Mouse (Mus musculus): ENCODE results near the gene Cd3e. TPM values are rescaled to one million over a fixed set of nuclear protein-coding genes. Genes with fewer than 3 reads are reported as not detected.

Cd3e gene
- polyA plus RNA-seq, 1 experiment from 2014 or later, result not detected

Other genes starting within 250 kb of the Cd3e start
- 191 and 213 TPM in 2 replicates for gene Arcn1, start 241.8 kb downstream of the Cd3e start, polyA plus RNA-seq (2014; fragmentation: Nextera tagmentation; extraction: Ambion mirVana)
- 141 and 149 TPM in 2 replicates for gene Ift46, start 241.7 kb downstream of the Cd3e start, polyA plus RNA-seq (2014; fragmentation: Nextera tagmentation; extraction: Ambion mirVana)
- gene Tmem25, start 210.3 kb downstream of the Cd3e start, polyA plus RNA-seq (2014; fragmentation: Nextera tagmentation; extraction: Ambion mirVana), result 2.1 and 2.7 TPM in 2 replicates
- gene Ttc36, start 206.6 kb downstream of the Cd3e start, polyA plus RNA-seq (2014; fragmentation: Nextera tagmentation; extraction: Ambion mirVana), result not detected in 2 replicates
- 14.0 and 19.4 TPM in 2 replicates for gene Kmt2a, start 128.3 kb downstream of the Cd3e start, polyA plus RNA-seq (2014; fragmentation: Nextera tagmentation; extraction: Ambion mirVana)
- gene Atp5l, start 88.9 kb downstream of the Cd3e start, polyA plus RNA-seq (2014; fragmentation: Nextera tagmentation; extraction: Ambion mirVana), result 574 and 619 TPM in 2 replicates
- gene Ube4a, start 44.0 kb downstream of the Cd3e start, polyA plus RNA-seq (2014; fragmentation: Nextera tagmentation; extraction: Ambion mirVana), result 32.1 and 37.2 TPM in 2 replicates
- gene Cd3g, start 29.2 kb downstream of the Cd3e start, polyA plus RNA-seq (2014; fragmentation: Nextera tagmentation; extraction: Ambion mirVana), result not detected in 2 replicates
- not detected in 2 replicates for gene Cd3d, start 27.8 kb downstream of the Cd3e start, polyA plus RNA-seq (2014; fragmentation: Nextera tagmentation; extraction: Ambion mirVana)
- gene Mpzl2, start 30.2 kb upstream of the Cd3e start, polyA plus RNA-seq (2014; fragmentation: Nextera tagmentation; extraction: Ambion mirVana), result 0.63 and 0.65 TPM in 2 replicates
- 2.3 and 2.6 TPM in 2 replicates for gene Mpzl3, start 45.6 kb upstream of the Cd3e start, polyA plus RNA-seq (2014; fragmentation: Nextera tagmentation; extraction: Ambion mirVana)
- gene Jaml, start 69.6 kb upstream of the Cd3e start, polyA plus RNA-seq (2014; fragmentation: Nextera tagmentation; extraction: Ambion mirVana), result 0.31 TPM in 1 of 2 replicates, not detected in the other
- 3.4 and 3.5 TPM in 2 replicates for gene Scn2b, start 108.2 kb upstream of the Cd3e start, polyA plus RNA-seq (2014; fragmentation: Nextera tagmentation; extraction: Ambion mirVana)
- 0.03 and 0.08 TPM in 2 replicates for gene Scn4b, start 128.8 kb upstream of the Cd3e start, polyA plus RNA-seq (2014; fragmentation: Nextera tagmentation; extraction: Ambion mirVana)
- not detected in 2 replicates for gene BC049352, start 172.4 kb upstream of the Cd3e start, polyA plus RNA-seq (2014; fragmentation: Nextera tagmentation; extraction: Ambion mirVana)
- gene Tmprss4, start 194.5 kb upstream of the Cd3e start, polyA plus RNA-seq (2014; fragmentation: Nextera tagmentation; extraction: Ambion mirVana), result not detected in 2 replicates

Measured in midbrain, embryonic 11.5 days (tissue).